Mouse (Mus musculus) testis, adult 10 weeks (tissue): ENCODE data around the gene Tm9sf3. TPM values are rescaled to one million over a fixed set of nuclear protein-coding genes. Genes with fewer than 3 reads are reported as not detected.

ENCODE experiments used
- polyA plus RNA-seq: library from polyadenylated mRNA; stranded (reverse); fragments of 350-450 nt; fragmentation: Illumina TruSeq; extraction: RNeasy Lipid Tissue Mini Kit (QIAGEN cat#74804); gene quantifications from one replicate; pipeline ENCODE4 v1.2.3, GENCODE M21; 2014; ENCODE audit warnings: low read depth, low replicate concordance

Tm9sf3 gene
- polyA plus RNA-seq: 182 TPM

DNA sequence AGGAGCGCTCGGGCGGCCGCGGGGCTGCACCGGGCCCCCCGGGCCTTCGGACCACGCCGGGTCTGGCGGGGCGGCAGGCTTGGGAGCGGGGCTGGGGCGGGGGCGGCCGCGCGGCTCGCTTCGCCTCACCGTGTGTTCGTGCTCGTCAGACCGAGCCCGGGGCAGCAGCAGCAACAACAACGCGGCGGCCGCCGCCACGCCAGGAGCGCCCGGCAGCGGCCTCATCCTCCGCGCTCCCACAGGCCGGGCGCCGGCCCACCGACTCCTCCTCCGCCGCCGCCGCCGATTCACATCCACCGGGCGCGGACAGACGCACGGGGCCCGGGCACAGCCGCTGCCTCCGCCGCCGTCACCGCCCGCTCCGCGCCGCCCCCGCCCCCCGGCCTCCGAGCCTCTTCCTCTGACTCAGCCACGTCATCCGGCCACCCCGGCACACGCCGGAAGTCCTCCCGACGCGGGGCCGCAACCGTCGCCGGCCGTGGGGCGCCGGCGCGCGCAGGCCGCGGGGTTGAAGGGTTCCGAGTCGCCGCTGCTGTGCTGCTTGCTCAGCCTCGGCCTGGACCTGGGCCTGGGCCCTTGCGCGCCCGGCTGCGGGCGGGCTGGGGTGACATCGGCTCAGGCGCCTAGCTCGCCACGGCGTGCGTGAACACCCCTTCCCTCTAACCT lies at the start of gene Tm9sf3:
Gene Tm9sf3 (minus strand): TSS at position 368 of the 666 bp plus-strand sequence.

DNA sequence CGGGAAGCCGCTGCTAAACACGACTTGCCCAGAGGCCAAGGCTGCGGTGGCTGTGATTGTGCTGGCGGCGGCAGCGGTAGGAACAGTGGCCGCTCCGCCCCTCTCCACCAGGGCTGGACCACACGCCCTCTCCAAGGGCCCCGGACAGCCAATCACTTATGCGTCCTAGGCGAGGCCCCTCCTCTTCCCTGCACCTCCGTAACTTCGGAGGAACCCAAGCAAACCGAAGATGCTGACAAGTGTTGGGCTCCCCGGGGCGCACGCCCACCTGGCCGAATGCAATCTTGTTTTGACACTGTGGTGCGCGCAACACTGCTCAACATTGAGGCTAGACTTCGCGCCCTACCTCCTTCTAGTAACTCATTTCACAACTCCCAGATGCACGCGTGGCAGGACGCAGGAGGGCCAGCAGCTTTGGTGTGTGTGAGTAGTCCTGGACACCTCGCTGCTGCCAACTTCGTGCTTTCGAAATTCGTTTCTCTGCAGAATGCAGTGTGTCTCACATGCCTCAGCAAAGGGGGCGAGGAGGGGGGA lies 56.9 kb downstream of the Tm9sf3 start, which contains the start of gene Tll2:
Gene Tll2 (minus strand): TSS at position 25 of the 534 bp plus-strand sequence.

Other genes starting within 250 kb of the Tm9sf3 start
- 0.66 TPM for gene Dntt, start 234.7 kb downstream of the Tm9sf3 start, polyA plus RNA-seq
- gene Opalin, start 186.9 kb downstream of the Tm9sf3 start, polyA plus RNA-seq: not detected
- gene Tll2, start 57.2 kb downstream of the Tm9sf3 start, polyA plus RNA-seq: 0.10 TPM
- gene Pik3ap1, start 121.1 kb upstream of the Tm9sf3 start, polyA plus RNA-seq: 2.1 TPM
- gene Lcor, start 218.6 kb upstream of the Tm9sf3 start, polyA plus RNA-seq: 6.1 TPM